ENCODE assay signal across 8 mouse cellular contexts in genomic region chr2:32381775-32382223, GRCm38 (mm10). TPM values are rescaled to one million over a fixed set of nuclear protein-coding genes. Genes with fewer than 3 reads are reported as not detected.
A peak's percentile ranks its signal among the peaks of the same experiment; 100 is the strongest.
DNase-seq lines count a peak whose midpoint lies in the region; ATAC-seq and TF ChIP-seq lines count a peak whose summit lies in the region.

1110008P14Rik (minus strand) TSS chr2:32381938.

- H3K9me3 ChIP-seq in embryonic facial prominence, embryonic 15.5 days (replicated peaks): no peaks in the 10 kb centered on the region
- no peaks in the 10 kb centered on the region for H3K9me3 ChIP-seq in kidney, embryonic 14.5 days (ENCODE audit: control insufficient read depth, low read length)

- peak within 1 kb of the TSS; percentile 61 for H3K4me3 ChIP-seq in C2C12 (ENCODE audit: insufficient read depth, poor library complexity, severe bottlenecking)
- peak within 1 kb of the TSS; percentile 95 for H3K4me3 ChIP-seq in bone marrow macrophage, adult 2 months (ENCODE audit: insufficient read depth, low read length)
- peak within 1 kb of the TSS; percentile 60 for H3K4me3 ChIP-seq in embryonic facial prominence, embryonic 15.5 days (replicated peaks)
- H3K4me3 ChIP-seq in kidney, embryonic 14.5 days (ENCODE audit: low read length): peak within 1 kb of the TSS; percentile 68

- peaks cover 20% of the 10 kb centered on the region for H3K36me3 ChIP-seq in C2C12 (ENCODE audit: control insufficient read depth, insufficient read depth)
- peaks cover 31% of the 10 kb centered on the region for H3K36me3 ChIP-seq in embryonic facial prominence, embryonic 15.5 days
- peaks cover 25% of the 10 kb centered on the region for H3K36me3 ChIP-seq in kidney, embryonic 14.5 days (ENCODE audit: control insufficient read depth, insufficient read depth, low read length)

- peak within 1 kb of the TSS; percentile 43 for H3K9ac ChIP-seq in embryonic facial prominence, embryonic 15.5 days
- peak within 1 kb of the TSS; percentile 55 for H3K9ac ChIP-seq in kidney, embryonic 14.5 days (ENCODE audit: low read depth, low read length)

- peaks cover 8% of the 10 kb centered on the region for H3K27me3 ChIP-seq in C2C12 (ENCODE audit: control insufficient read depth, insufficient read depth, insufficient read length)
- H3K27me3 ChIP-seq in embryonic facial prominence, embryonic 15.5 days: no peaks in the 10 kb centered on the region
- 0 out of 2 replicates have a peak, but pooled peaks cover 4% of the 10 kb centered on the region for H3K27me3 ChIP-seq in kidney, embryonic 14.5 days (ENCODE audit: control insufficient read depth, insufficient read depth, low read length)

- TF ChIP-seq POLR2A in bone marrow macrophage, adult 2 months (IDR thresholded peaks at IDR 0.05; ENCODE audit: borderline replicate concordance, low read depth, low read length): no peak

- no peak for TF ChIP-seq CTCF in C2C12 (IDR thresholded peaks at IDR 0.05; ENCODE audit: control insufficient read depth, insufficient read depth, insufficient read length)
- no peak for TF ChIP-seq CTCF in bone marrow macrophage, adult 2 months (IDR thresholded peaks at IDR 0.05; ENCODE audit: low read depth, low read length)

- peaks cover 30% of the 10 kb centered on the region for H3K4me1 ChIP-seq in bone marrow macrophage, adult 2 months (ENCODE audit: control insufficient read depth, insufficient read depth, low read length)
- peaks cover 17% of the 10 kb centered on the region for H3K4me1 ChIP-seq in embryonic facial prominence, embryonic 15.5 days
- H3K4me1 ChIP-seq in kidney, embryonic 14.5 days (ENCODE audit: control insufficient read depth, insufficient read depth, low read length): peaks cover 5% of the 10 kb centered on the region; the same call in 1 of the 2 replicates

- H3ac ChIP-seq in C2C12 (ENCODE audit: control insufficient read depth, insufficient read length, low read depth): peak within 1 kb of the TSS; percentile 73

- no peak within 1 kb of the TSS for H3K27ac ChIP-seq in bone marrow macrophage, adult 2 months (ENCODE audit: insufficient read depth, low read depth, low read length)
- 0 out of 2 replicates have a peak within 1 kb of the TSS, but pooled peaks have one; percentile 1 for H3K27ac ChIP-seq in embryonic facial prominence, embryonic 15.5 days (replicated peaks)
- H3K27ac ChIP-seq in kidney, embryonic 14.5 days (ENCODE audit: low read depth, low read length): no peak within 1 kb of the TSS

- no peaks in the 10 kb centered on the region for H3K79me3 ChIP-seq in C2C12 (ENCODE audit: low read depth)

- H3K4me2 ChIP-seq in embryonic facial prominence, embryonic 15.5 days (replicated peaks): peak within 1 kb of the TSS; percentile 94
- peak within 1 kb of the TSS; percentile 97 for H3K4me2 ChIP-seq in kidney, embryonic 14.5 days (replicated peaks; ENCODE audit: low read depth, low read length)

- ATAC-seq in embryonic facial prominence, embryonic 15.5 days (ENCODE audit: insufficient number of reproducible peaks, low FRiP score, low TSS enrichment, low read depth): peak; percentile 90
- ATAC-seq in kidney, embryonic 14.5 days (ENCODE audit: low FRiP score, low TSS enrichment): peak; percentile 94

- peak; percentile 90 to 93 for DNase-seq in heart, adult 9 months (ENCODE audit: low spot score in 2 of 2)
- DNase-seq in liver: peak; percentile 99
- DNase-seq in monocyte, adult 2 months (ENCODE audit: low read depth in 1 of 2, low spot score in 2 of 2): peak; percentile 75 to 81
- DNase-seq in spleen, postnatal 14 days (ENCODE audit: low spot score in 2 of 2): peak; percentile 96 to 97

- 1% methylated on average over 40 of the region's 47 CpGs for WGBS in embryonic facial prominence, embryonic 15.5 days
- WGBS in kidney, embryonic 14.5 days: under 1% methylated on average over 46 of the region's 47 CpGs

- peaks cover 14% of the 10 kb centered on the region for H3K79me2 ChIP-seq in C2C12 (ENCODE audit: control insufficient read depth, insufficient read depth)

TF ChIP-seq in C2C12, 6 proteins besides CTCF, POLR2A, EP300 and RAD21:
- TF ChIP-seq FOSL1 (IDR thresholded peaks at IDR 0.05; ENCODE audit: insufficient read depth, low read length, poor library complexity, severe bottlenecking): no peak
- peak; percentile 68 for TF ChIP-seq MAX (IDR thresholded peaks at IDR 0.05)
- TF ChIP-seq CEBPB (IDR thresholded peaks at IDR 0.05; ENCODE audit: low read depth): no peak

RNA-seq across cellular contexts. Expression of gene 1110008P14Rik, which starts in this region (rescaled TPM):
- polyA plus RNA-seq in C2C12 (2012; fragmentation: generic; extraction: Trizol): 104 TPM
- 53.8 and 63.3 TPM in 2 replicates for polyA plus RNA-seq in bone marrow macrophage, adult 2 months (2012; ENCODE audit: insufficient read depth, insufficient read length, missing spikeins)
- polyA plus RNA-seq in embryonic facial prominence, embryonic 15.5 days (2015; fragmentation: Nextera tagmentation; extraction: Ambion mirVana): 71.6 and 71.9 TPM in 2 replicates
- 50.1 and 52.0 TPM in 2 replicates for polyA plus RNA-seq in kidney, embryonic 14.5 days (2014; fragmentation: Nextera tagmentation; extraction: Ambion mirVana)
